Mouse (Mus musculus): ENCODE measurements around the gene Gm47969.

DNA sequence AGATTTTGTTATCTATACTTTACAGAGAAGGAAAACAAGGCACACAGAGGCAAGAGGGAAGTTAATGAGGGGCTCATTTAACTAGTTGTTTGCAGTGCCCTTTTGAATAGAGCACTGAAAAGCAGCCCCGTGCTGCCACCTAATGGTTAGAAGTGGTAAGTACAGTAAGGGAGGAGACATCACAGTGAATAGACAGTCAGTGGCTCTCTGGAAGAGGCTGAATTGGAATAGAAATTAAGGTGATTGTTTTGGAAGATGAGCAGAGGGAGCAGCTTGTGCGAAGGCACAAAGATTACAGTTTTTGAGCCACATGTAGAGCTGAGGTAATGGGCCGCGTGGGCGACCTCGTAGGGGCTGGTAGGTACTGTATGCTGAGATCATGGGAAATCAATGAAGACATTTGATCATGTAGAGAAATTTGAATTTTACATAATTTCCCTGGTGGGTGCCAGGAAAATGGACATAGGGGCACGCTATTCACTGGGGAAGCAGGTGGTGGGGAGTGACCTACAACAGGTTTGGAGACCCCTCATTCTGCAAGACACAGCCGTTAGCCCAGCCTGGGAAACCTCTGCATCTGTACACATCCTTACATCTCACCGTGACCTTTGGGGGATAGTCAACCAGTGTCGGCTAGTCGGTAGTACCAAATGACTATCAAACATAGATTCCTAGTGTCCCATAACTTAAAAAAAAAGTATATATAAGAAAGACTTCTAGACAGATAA is 31.6 kb downstream of the Gm47969 start:
- TF ChIP-seq GATA1 (IDR thresholded peaks at IDR 0.05; ENCODE audit: low read length) (no peak), TAL1 (IDR thresholded peaks at IDR 0.05; ENCODE audit: low read length) (no peak)
